Mouse (Mus musculus): ENCODE data around the gene Gm14403. TPM values are rescaled to one million over a fixed set of nuclear protein-coding genes. Genes with fewer than 3 reads are reported as not detected.
"Not testable (repeated sequence)": the region's sequence is repeated elsewhere in the genome, so short reads cannot be mapped to it uniquely, and the experiment has no call there.

Gene Gm14403
- polyA plus RNA-seq, 1 experiment from 2014 or later = 7.8 TPM

DNA sequence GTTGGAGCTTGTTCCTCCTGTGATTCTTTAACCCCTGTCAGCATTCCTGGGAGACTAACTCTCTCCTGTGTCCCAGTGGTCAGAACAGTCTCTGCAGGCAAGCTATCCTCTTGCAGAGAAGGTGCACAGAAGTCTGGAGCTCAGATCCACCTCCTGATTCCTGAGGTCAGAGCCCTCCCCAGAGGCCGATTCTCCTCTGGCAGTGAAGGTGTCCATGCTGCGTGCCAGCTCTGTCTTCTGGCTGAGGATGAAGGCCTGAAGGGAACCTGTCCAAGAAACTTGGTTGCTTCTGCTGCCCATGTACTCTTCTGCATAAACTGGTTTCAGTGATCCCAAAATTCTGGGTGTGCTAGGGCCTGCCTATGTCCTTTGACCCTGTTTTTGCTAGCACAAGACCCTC, 39.1 kb downstream of the Gm14403 start:
- H3K4me1 ChIP-seq (ENCODE audit: control insufficient read depth, insufficient read depth, low read length); H3K9me3 ChIP-seq (replicated peaks; ENCODE audit: control insufficient read depth, low read length); H3K4me2 ChIP-seq (ENCODE audit: low read depth, low read length); H3K4me3 ChIP-seq (replicated peaks; ENCODE audit: low read length); ATAC-seq (ENCODE audit: insufficient read depth, low FRiP score); H3K27ac ChIP-seq (ENCODE audit: low read length); H3K9ac ChIP-seq (ENCODE audit: low read length); H3K27me3 ChIP-seq (ENCODE audit: control insufficient read depth, insufficient read depth, low read length); H3K36me3 ChIP-seq (ENCODE audit: control insufficient read depth, insufficient read depth, low read length): not testable (repeated sequence)
- 91% methylated on average over 2 of the region's 2 CpGs for WGBS

DNA sequence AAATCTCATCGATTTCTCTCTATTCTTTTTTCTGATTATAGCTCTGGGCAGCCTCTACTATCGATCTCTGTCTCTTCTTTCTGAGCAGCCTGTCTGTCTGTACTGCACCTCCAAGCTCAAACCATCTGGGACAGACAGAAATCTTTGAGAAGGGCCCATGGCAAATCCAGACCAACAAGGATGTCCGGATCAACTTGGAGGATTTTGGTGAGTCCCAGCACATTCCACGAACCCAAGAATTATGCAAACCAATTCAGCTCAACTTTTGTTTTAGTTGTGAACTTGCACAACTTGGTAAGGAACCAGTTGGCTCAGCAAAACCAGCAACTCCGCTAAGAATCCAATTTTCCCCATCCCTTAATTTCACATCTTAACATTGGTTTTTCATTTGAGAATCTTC, 39.7 kb downstream of the Gm14403 start:
- not testable (repeated sequence) for H3K4me1 ChIP-seq (ENCODE audit: control insufficient read depth, insufficient read depth, low read length); ATAC-seq (ENCODE audit: insufficient read depth, low FRiP score); H3K9me3 ChIP-seq (replicated peaks; ENCODE audit: control insufficient read depth, low read length); H3K4me2 ChIP-seq (ENCODE audit: low read depth, low read length); H3K9ac ChIP-seq (ENCODE audit: low read length); H3K27ac ChIP-seq (ENCODE audit: low read length); H3K36me3 ChIP-seq (ENCODE audit: control insufficient read depth, insufficient read depth, low read length); H3K4me3 ChIP-seq (replicated peaks; ENCODE audit: low read length); H3K27me3 ChIP-seq (ENCODE audit: control insufficient read depth, insufficient read depth, low read length)
- 79% methylated on average over 5 of the region's 5 CpGs for WGBS

DNA sequence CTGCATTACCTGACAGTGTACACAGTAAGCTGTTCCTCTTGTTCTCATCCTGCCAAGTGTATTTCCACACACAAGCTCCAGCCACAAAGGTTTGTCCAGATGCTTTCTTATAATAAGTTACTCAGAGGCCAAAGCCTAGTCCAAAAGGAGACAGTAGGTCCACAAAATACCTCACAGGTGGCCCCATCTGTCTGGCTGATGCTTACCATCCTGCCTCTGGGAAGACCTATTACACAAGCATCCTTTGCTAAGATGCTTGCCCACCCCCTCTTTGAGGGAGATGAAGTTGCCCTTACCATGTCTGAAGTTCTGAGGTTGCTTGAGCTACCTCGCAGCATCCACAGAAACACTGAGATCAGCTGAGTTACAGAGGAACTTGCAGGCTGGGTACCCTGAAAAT, 57.2 kb downstream of the Gm14403 start:
- not testable (repeated sequence) for ATAC-seq (ENCODE audit: insufficient read depth, low FRiP score); H3K9me3 ChIP-seq (replicated peaks; ENCODE audit: control insufficient read depth, low read length); H3K4me2 ChIP-seq (ENCODE audit: low read depth, low read length); H3K27me3 ChIP-seq (ENCODE audit: control insufficient read depth, insufficient read depth, low read length); H3K4me1 ChIP-seq (ENCODE audit: control insufficient read depth, insufficient read depth, low read length); H3K36me3 ChIP-seq (ENCODE audit: control insufficient read depth, insufficient read depth, low read length); H3K9ac ChIP-seq (ENCODE audit: low read length); H3K27ac ChIP-seq (ENCODE audit: low read length); H3K4me3 ChIP-seq (replicated peaks; ENCODE audit: low read length)
- WGBS = 80% methylated on average over 1 of the region's 1 CpGs

Other genes starting within 250 kb of the Gm14403 start
- gene Gm14409, start 231.2 kb upstream of the Gm14403 start, polyA plus RNA-seq (2015; fragmentation: Nextera tagmentation; extraction: Ambion mirVana) = not detected in 2 replicates
- 0.29 and 0.39 TPM in 2 replicates for gene Gm14412, start 173.9 kb upstream of the Gm14403 start, polyA plus RNA-seq (2015; fragmentation: Nextera tagmentation; extraction: Ambion mirVana)
- gene Gm14418, start 99.9 kb upstream of the Gm14403 start, polyA plus RNA-seq (2015; fragmentation: Nextera tagmentation; extraction: Ambion mirVana) = 8.7 and 9.3 TPM in 2 replicates
- 18.5 and 19.1 TPM in 2 replicates for gene Zfp970, start 33.5 kb upstream of the Gm14403 start, polyA plus RNA-seq (2015; fragmentation: Nextera tagmentation; extraction: Ambion mirVana)
- gene Gm14406, start 80.0 kb downstream of the Gm14403 start, polyA plus RNA-seq (2015; fragmentation: Nextera tagmentation; extraction: Ambion mirVana) = not detected in 2 replicates